Mouse (Mus musculus): ENCODE results near the gene T2. TPM values are rescaled to one million over a fixed set of nuclear protein-coding genes. Genes with fewer than 3 reads are reported as not detected.

The T2 gene
- total RNA-seq, 1 experiment from 2014 or later: not detected

DNA sequence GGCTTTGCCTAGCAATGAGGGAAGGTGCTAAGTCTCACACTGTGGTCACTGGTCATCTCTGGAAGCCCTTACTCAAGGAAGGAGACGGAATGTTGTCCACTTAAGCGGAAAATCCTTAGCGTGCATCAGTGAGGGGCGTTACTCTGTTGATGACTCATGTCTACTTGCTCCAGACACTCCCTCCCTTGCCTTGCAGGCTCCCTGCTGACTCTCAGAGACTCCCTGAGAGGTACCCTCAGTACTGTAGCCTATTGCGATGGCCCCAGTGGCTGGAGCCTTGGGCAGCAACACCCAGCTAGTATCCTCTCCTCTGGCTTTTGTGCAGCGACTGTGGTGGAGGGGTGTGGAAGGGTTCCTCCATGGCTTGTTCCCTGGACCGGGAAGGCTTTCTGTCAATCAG, 99.8 kb downstream of the T2 start:
- ATAC-seq (replicated peaks; ENCODE audit: insufficient number of reproducible peaks, low FRiP score, low TSS enrichment, poor library complexity, severe bottlenecking): no peak

DNA sequence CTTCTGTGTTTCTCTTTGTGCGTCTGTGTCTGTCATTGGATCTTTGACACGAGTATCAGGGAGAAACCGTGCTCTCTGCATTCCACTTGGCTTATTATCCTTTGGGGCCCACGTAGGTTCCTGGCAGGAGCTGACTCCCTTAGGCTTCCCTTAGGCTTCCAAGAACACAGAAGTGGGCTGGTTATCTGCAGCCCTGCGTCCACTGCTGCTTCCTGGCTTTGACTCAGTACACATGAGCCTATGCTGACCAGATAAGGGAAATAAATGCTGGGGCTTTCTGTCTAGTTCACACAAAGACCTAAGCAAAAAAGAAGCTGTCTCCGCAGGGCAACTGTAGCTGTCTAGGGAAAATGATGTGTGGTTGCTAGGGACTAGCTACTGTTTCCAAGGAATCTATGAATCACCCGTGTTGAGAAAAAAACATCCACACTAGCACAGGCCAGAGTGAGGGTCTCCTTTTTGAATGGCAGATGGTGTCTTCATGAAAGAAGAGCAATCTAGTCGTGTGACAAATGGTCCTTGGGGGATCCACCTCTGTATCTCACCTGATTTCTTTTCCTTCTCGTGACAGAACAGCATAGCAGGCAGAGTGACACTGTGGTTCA, 101.2 kb downstream of the T2 start:
- no peak for ATAC-seq (replicated peaks; ENCODE audit: insufficient number of reproducible peaks, low FRiP score, low TSS enrichment, poor library complexity, severe bottlenecking)

DNA sequence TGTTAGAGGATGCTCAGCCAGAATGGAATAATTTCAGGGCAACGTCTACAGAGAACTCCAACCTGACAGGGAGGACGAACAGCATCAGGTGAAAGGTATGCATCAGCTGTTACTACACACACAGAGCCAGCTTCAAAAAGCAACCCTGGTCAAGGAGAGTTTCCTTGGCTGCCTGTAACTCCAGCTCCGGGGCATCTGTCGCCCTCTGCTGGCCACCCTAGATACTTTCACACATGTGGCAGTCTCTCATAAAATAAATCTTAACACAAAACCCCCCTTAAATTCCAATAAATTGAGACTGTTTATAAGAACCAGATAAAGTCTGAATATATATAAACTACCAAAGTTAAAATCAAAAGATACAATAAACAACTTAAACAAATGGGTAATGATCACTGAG, 105.8 kb downstream of the T2 start:
- ATAC-seq (replicated peaks; ENCODE audit: insufficient number of reproducible peaks, low FRiP score, low TSS enrichment, poor library complexity, severe bottlenecking): no peak

DNA sequence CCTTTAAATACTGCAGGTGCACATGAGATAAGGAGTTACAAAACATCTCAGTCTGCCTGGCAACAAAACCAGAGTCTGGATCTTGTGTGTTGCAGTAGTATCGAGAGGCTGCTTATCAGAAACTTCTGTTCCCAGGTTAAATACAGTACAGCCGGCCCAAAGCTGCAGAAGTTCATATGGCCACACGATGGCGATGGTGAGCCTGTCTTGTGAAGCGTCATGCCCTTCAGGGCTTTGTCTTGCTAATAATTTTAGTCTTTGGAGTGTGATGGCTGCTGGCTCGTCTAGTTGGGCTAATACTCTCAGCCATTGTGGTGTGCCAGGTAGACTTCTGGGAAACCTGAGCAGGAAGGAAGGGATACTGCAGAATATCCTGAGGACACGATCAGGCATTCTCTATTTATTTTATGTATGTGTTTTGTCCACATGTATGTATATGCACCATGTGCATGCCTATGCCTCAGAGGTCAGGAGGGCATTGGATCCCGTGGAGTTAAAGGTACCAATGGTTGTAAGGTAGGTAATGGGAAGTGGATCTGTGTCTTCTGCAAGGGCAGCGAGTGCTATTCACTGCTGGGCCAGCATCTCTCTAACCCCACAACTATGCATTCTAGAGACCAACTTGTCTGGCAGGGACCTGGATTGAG, 107.8 kb downstream of the T2 start:
- ATAC-seq (replicated peaks; ENCODE audit: insufficient number of reproducible peaks, low FRiP score, low TSS enrichment, poor library complexity, severe bottlenecking): peak; percentile 64; the same call in 1 of the 2 replicates

DNA sequence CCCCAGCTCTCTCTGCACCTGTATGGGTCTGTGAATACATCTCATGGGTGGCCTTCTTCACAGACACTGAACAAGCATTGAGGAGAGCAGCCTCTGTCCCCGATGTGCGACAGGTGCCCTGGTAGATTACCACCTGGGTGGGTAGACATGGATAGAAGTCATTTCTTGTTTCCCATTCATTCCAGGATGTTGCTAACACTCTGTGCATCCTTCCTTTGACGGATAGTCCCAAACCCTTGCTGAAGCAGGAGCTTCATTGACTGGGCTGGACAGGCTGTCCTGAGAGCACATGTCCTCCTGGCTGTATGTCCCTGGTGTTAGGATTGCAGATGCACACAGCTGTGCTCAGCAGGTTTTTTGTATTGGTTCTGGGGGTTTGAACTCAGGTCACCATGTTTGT, 112.0 kb downstream of the T2 start:
- no peak for ATAC-seq (replicated peaks; ENCODE audit: insufficient number of reproducible peaks, low FRiP score, low TSS enrichment, poor library complexity, severe bottlenecking)

DNA sequence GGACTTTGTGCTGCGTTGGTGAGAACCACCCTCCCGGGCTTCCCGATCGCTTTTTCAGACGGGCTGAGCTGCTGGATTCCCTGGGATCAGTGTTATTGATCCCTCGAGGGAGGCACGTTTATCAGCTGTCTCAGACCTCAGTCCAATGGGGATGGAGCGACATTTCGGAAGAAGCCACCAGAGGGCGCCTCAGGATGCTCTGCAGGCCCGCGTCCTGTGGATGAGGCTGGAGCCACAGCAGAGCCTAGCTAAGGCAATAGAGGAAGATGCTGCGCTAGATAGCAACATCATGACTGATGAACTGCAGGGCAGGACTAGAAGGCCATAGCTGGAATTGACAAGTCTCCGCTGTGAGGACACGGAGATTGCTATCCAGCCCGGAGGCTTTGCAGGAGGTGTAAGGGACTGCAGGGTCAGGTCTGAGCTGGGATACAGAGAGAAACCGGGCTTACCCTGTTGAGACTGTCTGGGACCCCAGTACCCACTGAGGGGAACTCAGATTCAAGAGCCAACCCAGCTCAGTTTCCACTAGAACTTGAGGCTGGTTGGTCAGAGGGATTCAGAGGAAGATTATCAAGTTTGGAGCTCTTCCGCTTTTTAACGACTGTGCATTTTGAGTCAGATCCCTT, 113.0 kb downstream of the T2 start:
- ATAC-seq (replicated peaks; ENCODE audit: insufficient number of reproducible peaks, low FRiP score, low TSS enrichment, poor library complexity, severe bottlenecking): no peak; the same call in 1 of the 2 replicates

Other genes with a start within 250 kb of the T2 start
- gene Gm49673, start 208.2 kb upstream of the T2 start, total RNA-seq (2017): 4.2 to 5.7 TPM in 2 of 3 replicates, not detected in the other
- 48.3 to 53.4 TPM (median 53.2 TPM) in 3 replicates for gene Rnaset2a, start 207.9 kb upstream of the T2 start, total RNA-seq (2017)
- gene Fgfr1op, start 190.5 kb upstream of the T2 start, total RNA-seq (2017): 22.4 to 37.0 TPM (median 25.6 TPM) in 3 replicates
- 8.5 to 10.9 TPM (median 9.5 TPM) in 3 replicates for gene Ccr6, start 119.9 kb upstream of the T2 start, total RNA-seq (2017)
- 48.2 to 112 TPM (median 78.5 TPM) in 3 replicates for gene Mpc1, start 73.1 kb upstream of the T2 start, total RNA-seq (2017)
- gene Sft2d1, start 44.9 kb upstream of the T2 start, total RNA-seq (2017): 69.2 to 137 TPM (median 73.1 TPM) in 3 replicates
- gene Prr18, start 18.5 kb upstream of the T2 start, total RNA-seq (2017): 0.10 TPM in 1 of 3 replicates, not detected in the others
- gene T, start 78.4 kb downstream of the T2 start, total RNA-seq (2017): not detected in 3 replicates
- 0.29 TPM in 1 of 3 replicates, not detected in the others for gene Pde10a, start 169.4 kb downstream of the T2 start, total RNA-seq (2017)
- not detected in 3 replicates for gene Gm17087, start 211.0 kb downstream of the T2 start, total RNA-seq (2017)